Mouse (Mus musculus): ENCODE measurements around the gene Shox2.

Shox2 gene

GRCm38 (mm10) chr3:66981706-66982105 lies at the start of gene Shox2:
Gene Shox2 (minus strand): TSS chr3:66981771.
- WGBS, result 1% methylated on average over 14 of the region's 15 CpGs

DNA sequence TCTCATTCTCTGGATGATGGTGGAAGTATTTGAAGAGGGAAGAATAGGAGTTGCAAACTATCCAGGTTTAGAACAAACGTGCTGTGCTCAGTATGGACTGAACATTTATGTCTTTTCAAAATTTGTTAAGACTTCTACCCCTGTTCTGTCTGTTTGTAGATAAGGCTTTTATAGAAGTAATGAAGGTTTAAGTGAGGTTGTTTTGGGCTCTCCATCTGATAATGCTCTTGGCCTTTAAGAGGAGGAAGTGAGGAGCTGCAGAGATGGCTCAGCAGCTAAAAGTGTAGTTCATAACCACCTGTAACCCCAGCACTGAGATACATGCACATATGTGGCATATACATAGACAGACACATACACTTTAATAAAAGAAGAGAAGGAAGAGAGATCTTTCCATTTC lies 15.2 kb upstream of the Shox2 start:
- 87% methylated on average over 1 of the region's 1 CpGs for WGBS

GRCm38 (mm10) chr3:66986287-66986560 lies 4.7 kb upstream of the Shox2 start:
- 4% methylated on average over 1 of the region's 1 CpGs for WGBS

DNA sequence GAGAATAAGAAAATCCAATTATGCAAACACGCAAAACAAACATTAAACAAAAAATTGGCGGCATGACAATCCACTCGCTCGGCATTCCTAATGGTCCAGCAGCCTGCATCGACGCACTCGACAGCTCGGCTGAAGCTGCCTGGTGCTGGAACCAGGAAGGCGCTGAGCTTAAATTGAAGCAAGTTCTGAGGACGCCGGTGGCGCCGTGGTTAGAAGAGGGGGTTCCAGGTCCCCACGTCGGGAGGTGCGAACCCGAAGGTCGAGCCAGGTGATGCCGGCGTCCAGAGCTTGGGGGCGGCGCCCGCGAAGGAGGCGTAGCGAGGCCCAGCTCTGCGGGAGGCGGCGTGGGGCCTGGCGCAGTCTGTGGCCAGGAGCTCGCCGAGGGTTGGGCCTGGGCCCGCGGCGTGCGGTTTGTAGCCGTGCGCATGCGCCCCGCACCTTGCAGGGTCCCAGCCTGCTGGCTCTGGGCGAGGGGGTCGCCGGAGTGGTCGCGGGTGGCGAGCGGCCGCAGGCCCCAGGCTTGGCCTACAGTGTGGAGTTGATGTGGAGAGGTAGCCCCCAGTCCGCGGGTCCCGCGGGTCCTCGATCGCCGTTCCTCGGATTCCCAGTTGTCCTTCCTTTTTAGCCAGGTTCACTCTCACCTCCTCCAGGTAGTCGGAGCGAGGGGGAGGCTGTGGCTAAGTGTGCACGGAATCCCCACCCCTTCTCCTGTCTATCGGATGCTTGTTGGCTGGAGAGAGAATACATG lies 4.1 kb upstream of the Shox2 start:
- under 1% methylated on average over 60 of the region's 60 CpGs for WGBS

GRCm38 (mm10) chr3:66983481-66983880 lies 1.9 kb upstream of the Shox2 start:
- WGBS, result 22% methylated on average over 3 of the region's 3 CpGs

GRCm38 (mm10) chr3:66982181-66982911 lies 775 bp upstream of the Shox2 start:
- WGBS, result 3% methylated on average over 29 of the region's 29 CpGs

GRCm38 (mm10) chr3:66981101-66981661 lies 390 bp downstream of the Shox2 start, which contains the start of gene Rsrc1:
Gene Rsrc1 (plus strand): TSS chr3:66981390.
- WGBS, result 1% methylated on average over 62 of the region's 62 CpGs

DNA sequence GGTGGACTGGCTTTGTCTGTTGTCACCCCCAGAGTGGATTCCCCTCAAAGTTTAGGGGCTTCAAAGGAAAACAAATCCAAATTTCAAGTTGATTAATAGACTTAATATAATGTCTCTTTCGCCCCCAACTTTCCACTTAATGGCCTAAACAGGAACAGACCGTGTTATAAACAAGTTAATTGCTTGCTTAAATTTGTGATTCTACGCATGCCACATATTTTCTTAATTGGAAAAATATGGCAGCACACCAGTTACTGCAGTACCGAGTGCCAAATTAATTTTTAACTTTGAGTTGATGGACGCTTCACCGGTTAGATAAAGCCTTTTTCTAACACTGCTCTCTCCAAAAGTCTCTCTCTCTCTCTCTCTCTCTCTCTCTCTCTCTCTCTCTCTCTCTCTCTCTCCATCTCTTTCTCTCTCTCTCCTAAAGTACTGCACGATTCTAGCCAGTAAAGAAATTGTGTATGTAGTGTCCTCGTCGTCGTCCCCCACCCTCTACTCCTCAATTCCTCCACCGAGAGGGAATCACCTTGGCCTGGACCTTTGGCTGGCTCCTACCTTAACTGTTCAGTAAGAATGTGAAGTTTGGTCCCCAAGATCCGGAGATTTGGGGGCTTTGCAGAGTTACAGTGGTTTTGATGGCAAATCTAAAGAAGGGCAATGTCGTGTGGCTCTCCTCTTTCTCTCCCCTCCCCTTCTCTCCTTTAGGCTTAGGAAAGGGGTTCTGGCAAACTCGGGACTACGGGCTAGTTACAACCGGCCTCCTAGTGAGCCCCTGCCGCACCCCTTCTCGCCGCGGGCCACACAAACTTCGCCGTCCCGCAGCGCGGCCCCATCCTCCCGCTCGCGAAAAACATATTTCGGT lies 1.2 kb downstream of the Shox2 start:
- 5% methylated on average over 29 of the region's 29 CpGs for whole genome bisulfite sequencing

- WGBS, result 8% methylated on average over 9 of the region's 9 CpGs
These were observed 2.1 kb downstream of the Shox2 start for GRCm38 (mm10) chr3:66979491-66979890.

DNA sequence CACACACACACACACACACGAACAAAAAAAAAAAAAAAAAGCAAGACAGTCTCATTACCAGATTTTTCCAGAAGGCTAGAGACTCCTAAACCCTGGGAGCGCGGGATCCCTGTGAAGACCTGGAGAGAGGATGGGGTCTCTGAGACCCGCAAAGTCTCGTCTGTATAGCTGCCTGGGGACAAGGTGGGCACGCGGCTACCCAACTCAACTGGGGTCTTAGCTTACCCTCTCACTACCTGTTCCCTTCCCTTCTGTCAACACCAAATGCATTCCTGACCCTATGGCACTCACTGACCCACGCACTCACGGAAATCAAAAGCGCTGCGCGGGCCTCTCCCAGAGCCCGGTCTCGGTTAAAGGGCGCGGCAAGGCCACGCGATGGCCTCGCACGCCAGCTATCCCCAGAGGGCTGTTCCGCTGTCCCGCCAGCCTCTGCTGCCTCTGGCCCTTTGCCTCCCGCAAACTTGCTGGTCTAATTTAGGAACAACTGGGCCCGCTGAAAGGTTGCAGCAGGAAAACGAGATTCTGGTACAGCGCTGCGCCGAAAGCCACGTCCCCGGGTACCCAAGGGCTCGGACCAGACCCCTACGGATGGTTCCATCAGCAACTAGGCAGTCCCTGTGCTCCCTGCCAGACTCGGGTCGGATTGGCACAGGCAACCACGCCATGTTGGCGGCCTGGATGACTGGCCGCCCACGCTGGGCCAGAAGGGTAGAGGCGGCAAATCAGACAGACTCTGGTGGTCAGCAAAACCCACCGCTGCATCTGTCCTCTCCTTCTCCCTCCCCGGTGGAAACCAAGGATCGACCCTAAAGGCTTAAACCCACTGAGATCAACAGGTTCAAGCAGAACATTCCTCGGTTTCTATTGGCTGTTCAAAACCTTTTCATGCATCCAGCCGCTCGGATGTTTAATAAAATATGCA lies 2.9 kb downstream of the Shox2 start:
- 4% methylated on average over 45 of the region's 45 CpGs for WGBS

DNA sequence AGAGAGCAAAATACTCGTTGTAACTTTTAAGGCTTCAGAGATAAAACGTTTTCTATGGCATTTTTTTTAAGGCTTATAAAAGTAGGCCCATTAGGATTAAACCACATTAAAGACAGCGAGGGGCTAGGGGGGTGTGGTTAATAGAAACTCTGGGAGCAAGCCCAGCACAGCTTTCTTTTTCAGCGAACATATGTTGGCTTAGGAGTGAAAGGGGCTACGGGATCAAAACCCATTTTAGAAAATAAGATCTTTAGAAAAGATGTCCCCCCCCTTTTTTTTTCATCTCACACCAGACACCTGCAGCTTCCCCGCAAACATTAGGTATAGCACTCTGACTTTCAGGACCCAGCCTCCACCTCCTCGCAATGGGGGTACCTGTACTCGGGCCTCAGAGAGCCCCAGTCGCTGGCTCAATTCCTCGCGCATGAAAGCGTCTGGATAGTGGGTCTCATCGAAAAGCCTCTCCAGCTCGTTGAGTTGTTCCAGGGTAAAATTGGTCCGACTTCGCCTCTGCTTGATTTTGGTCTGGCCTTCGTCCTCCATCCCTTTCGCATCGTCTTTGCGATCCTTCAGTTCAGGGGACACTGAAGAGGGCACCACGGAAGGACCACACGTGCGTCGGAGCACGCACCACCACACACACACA lies 3.6 kb downstream of the Shox2 start:
- 4% methylated on average over 25 of the region's 25 CpGs for WGBS

DNA sequence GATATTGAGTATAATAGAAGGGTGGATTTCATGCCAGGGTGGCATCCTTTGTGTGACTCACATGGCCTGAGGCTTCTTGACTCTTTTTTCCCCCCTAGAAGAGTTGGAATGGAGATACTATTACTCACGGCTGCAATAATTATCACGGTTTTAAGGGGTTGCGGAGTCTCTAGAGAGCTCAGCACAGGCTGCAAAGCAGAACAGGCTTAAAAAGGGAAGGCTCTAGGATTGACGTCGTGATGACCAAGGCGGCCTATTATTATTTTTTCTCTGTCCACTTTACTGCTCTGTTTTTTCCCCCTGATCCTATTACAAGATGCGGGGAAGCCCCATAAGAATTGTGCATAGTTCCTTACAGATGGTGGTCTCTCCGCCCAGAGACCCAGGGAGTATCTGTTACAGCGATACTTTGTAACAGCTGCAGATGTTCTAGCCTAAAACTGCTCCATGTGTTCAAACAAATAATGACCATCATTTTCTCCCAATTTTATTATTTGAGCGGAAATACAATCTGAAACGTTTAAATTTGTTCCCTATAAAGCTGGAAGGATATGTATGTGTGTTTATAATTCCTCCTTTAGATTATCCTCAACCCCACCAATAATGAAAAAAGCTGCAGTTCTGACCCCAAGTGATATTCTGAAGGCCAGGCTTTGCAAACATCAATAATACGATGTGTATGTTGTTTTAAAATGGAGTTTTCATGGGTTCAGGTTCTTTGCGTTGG lies 4.5 kb downstream of the Shox2 start:
- WGBS, result 8% methylated on average over 13 of the region's 13 CpGs

- 10% methylated on average over 3 of the region's 3 CpGs for WGBS
These were observed 7.1 kb downstream of the Shox2 start for GRCm38 (mm10) chr3:66974501-66974900.

GRCm38 (mm10) chr3:66973391-66973943 lies 8.1 kb downstream of the Shox2 start:
- WGBS, result 1% methylated on average over 59 of the region's 59 CpGs

- WGBS, result 6% methylated on average over 16 of the region's 16 CpGs
These were observed 9.2 kb downstream of the Shox2 start for GRCm38 (mm10) chr3:66972191-66972950.

- WGBS, result 2% methylated on average over 29 of the region's 29 CpGs
These were observed 10.8 kb downstream of the Shox2 start for GRCm38 (mm10) chr3:66970661-66971331.

GRCm38 (mm10) chr3:66970261-66970660 lies 11.3 kb downstream of the Shox2 start:
- WGBS, result 5% methylated on average over 10 of the region's 10 CpGs

- WGBS, result 58% methylated on average over 4 of the region's 4 CpGs
These were observed 14.1 kb downstream of the Shox2 start for GRCm38 (mm10) chr3:66967508-66967907.

Data from cerebral cortex, adult 2 months (tissue).